Mouse (Mus musculus) embryonic facial prominence, embryonic 15.5 days (tissue): ENCODE data around the gene Tbc1d23. TPM values are rescaled to one million over a fixed set of nuclear protein-coding genes. Genes with fewer than 3 reads are reported as not detected.

ENCODE experiments used
- ATAC-seq: fragments of 200-750 bp; cut with Nextera tagmentation; 2 replicates; pipeline ENCODE4 v1.8.0; 2017; ENCODE audit warnings: low read depth, moderate TSS enrichment; ENCODE audit not compliant: insufficient number of reproducible peaks, low FRiP score, low TSS enrichment
- H3K27ac ChIP-seq: fragments of 300-500 bp; sonication (generic); replicated peaks from 2 replicates; pipeline ENCODE4 v1.5.1; 2015; ENCODE audit warnings: mild to moderate bottlenecking, inconsistent platforms
- H3K27me3 ChIP-seq: fragments of 300-500 bp; sonication (generic); 2 replicates; pipeline ENCODE4 v1.6.1; 2015; ENCODE audit warnings: inconsistent platforms
- H3K36me3 ChIP-seq: fragments of 300-500 bp; sonication (generic); 2 replicates; pipeline ENCODE4 v1.6.1; 2015; ENCODE audit warnings: mild to moderate bottlenecking, inconsistent platforms
- H3K4me1 ChIP-seq: fragments of 300-500 bp; sonication (generic); 2 replicates; pipeline ENCODE4 v1.6.1; 2015; ENCODE audit warnings: inconsistent platforms
- H3K4me2 ChIP-seq: fragments of 300-500 bp; sonication (generic); replicated peaks from 2 replicates; pipeline ENCODE4 v1.6.1; 2015; ENCODE audit warnings: mild to moderate bottlenecking, inconsistent platforms
- H3K4me3 ChIP-seq: fragments of 300-500 bp; sonication (generic); replicated peaks from 2 replicates; pipeline ENCODE4 v1.5.1; 2015; ENCODE audit warnings: mild to moderate bottlenecking, inconsistent platforms
- H3K9ac ChIP-seq: fragments of 300-500 bp; sonication (generic); 2 replicates; pipeline ENCODE4 v1.6.1; 2015; ENCODE audit warnings: inconsistent platforms
- H3K9me3 ChIP-seq: fragments of 300-500 bp; sonication (generic); replicated peaks from 2 replicates; pipeline ENCODE4 v1.6.1; 2016; ENCODE audit warnings: inconsistent platforms
- WGBS: fragments of 180-500 bp; shearing (Covaris S2); methylation state at CpG from one replicate; pipeline ENCODE4 v1.1.7; 2015; 5-methylcytosine and 5-hydroxymethylcytosine counted together
- polyA plus RNA-seq: library from polyadenylated mRNA; unstranded; fragments of >200 nt; fragmentation: Nextera tagmentation; extraction: Ambion mirVana; gene quantifications from 2 replicates; pipeline ENCODE4 v1.2.1, GENCODE M21; 2015

The Tbc1d23 gene
- 27.7 and 33.9 TPM in 2 replicates for polyA plus RNA-seq

DNA sequence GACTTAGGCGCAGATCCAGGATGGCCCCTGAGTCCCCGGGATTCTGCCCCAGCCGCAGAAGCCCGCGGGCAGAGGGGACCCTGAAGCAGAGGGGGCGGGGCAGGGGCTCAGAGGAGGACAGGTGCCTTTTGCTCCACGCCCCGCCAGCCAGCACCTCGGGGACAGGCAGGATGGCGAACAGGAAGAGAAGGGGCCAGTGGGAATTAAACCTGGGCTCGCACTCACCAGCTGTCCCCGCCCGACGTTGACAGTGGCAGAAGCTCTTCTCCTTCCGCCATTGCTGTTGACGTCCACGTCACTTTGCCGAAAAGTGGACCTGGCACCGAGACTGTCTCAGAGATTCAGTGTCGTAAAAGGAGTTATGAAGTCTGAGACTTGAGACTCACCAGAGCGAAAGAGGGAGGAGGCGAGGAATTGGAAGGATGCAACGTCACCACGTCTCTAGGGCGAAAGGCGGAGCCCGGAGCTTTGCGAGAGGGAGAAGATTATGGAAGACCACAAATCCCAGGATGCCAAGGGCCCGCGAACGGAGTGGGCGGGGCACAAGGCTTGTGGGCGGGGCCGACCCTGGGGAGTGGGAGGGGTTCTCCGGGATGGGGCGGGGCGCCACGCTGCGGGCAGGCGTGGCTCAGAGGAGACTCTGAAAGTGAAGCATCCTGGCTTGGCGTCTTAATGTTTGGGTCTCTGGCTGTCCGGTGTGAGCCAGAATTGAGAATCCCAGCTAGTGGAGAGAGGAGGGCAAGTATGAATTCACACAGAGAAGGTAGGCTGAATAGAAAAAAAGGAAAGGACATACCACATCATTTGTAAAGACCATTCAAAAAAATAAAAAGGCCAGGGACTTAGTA is at the start of gene Tbc1d23:
TSS of gene Tbc1d23 (minus strand) at position 416 of the 848 bp plus-strand sequence.
- 1% methylated on average over 42 of the region's 42 CpGs for WGBS
- peak within 1 kb of the TSS; percentile 88 for H3K27ac ChIP-seq

GRCm38 (mm10) chr16:57280221-57281217 is 49.2 kb upstream of the Tbc1d23 start:
- Histone ChIP-seq H3K4me2 (no peak overlapping the region), H3K4me1 (no peaks in the 10 kb centered on the region), H3K27me3 (no peaks in the 10 kb centered on the region), H3K9me3 (no peaks in the 10 kb centered on the region), H3K36me3 (no peaks in the 10 kb centered on the region), H3K27ac (no peak overlapping the region), H3K4me3 (no peak overlapping the region), H3K9ac (no peak overlapping the region)
- WGBS, result 91% methylated on average over 31 of the region's 31 CpGs
- no peak for ATAC-seq

More for the DNA sequence above, at the start of gene Tbc1d23:
- Histone ChIP-seq H3K36me3 (no peaks in the 10 kb centered on the region), H3K9ac (peak within 1 kb of the TSS; percentile 77), H3K9me3 (no peaks in the 10 kb centered on the region), H3K4me2 (peak within 1 kb of the TSS; percentile 60), H3K4me1 (peaks cover 8% of the 10 kb centered on the region), H3K27me3 (no peaks in the 10 kb centered on the region), H3K4me3 (peak within 1 kb of the TSS; percentile 94)
- peak; percentile 99 for ATAC-seq

- Histone ChIP-seq H3K9ac (no peak overlapping the region), H3K4me2 (no peak overlapping the region), H3K4me3 (no peak overlapping the region), H3K9me3 (no peaks in the 10 kb centered on the region), H3K27ac (no peak overlapping the region), H3K27me3 (no peaks in the 10 kb centered on the region), H3K4me1 (no peaks in the 10 kb centered on the region), H3K36me3 (no peaks in the 10 kb centered on the region)
- ATAC-seq, result no peak
- WGBS, result 83% methylated on average over 12 of the region's 12 CpGs
Measured at GRCm38 (mm10) chr16:57278976-57279626, 47.8 kb upstream of the Tbc1d23 start.

GRCm38 (mm10) chr16:57269751-57270150 is 38.4 kb upstream of the Tbc1d23 start:
- no peaks in the 10 kb centered on the region for H3K9me3 ChIP-seq
- WGBS, result 92% methylated on average over 13 of the region's 13 CpGs
- H3K4me2 ChIP-seq, result no peak overlapping the region
- H3K27ac ChIP-seq, result no peak overlapping the region
- no peak for ATAC-seq
- H3K9ac ChIP-seq, result no peak overlapping the region
- no peaks in the 10 kb centered on the region for H3K36me3 ChIP-seq
- H3K27me3 ChIP-seq, result no peaks in the 10 kb centered on the region
- no peak overlapping the region for H3K4me3 ChIP-seq
- peaks cover 17% of the 10 kb centered on the region for H3K4me1 ChIP-seq

- Histone ChIP-seq H3K27me3 (no peaks in the 10 kb centered on the region), H3K4me3 (no peak overlapping the region), H3K4me1 (peaks cover 17% of the 10 kb centered on the region), H3K9me3 (no peaks in the 10 kb centered on the region), H3K36me3 (no peaks in the 10 kb centered on the region), H3K27ac (peak overlapping the region; percentile 60), H3K9ac (no peak overlapping the region), H3K4me2 (no peak overlapping the region)
- no peak for ATAC-seq
- WGBS, result 56% methylated on average over 14 of the region's 14 CpGs
Measured at GRCm38 (mm10) chr16:57268058-57268841, 36.9 kb upstream of the Tbc1d23 start.

DNA sequence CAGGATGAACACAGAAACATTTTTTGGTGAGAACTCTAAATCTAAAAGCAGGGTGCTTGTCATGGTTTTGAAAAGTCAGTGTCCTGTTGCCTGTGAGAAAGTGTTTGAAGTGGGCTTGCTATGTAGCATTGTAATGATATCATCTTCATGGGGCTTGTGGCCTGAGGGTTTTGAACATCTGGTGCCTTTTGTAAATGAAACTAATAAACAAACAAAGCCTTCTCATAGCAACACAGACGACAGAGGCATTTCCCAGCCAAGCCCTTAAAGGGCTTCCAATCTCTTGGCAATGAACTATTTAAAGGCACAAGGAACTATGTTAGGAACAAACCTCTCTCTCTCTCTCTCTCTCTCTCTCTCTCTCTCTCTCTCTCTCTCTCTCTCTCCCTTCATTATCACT is 35.8 kb upstream of the Tbc1d23 start:
- ATAC-seq, result no peak
- no peaks in the 10 kb centered on the region for H3K36me3 ChIP-seq
- no peaks in the 10 kb centered on the region for H3K27me3 ChIP-seq
- no peak overlapping the region for H3K9ac ChIP-seq
- no peak overlapping the region for H3K4me2 ChIP-seq
- 0 out of 2 replicates have a peak overlapping the region, but pooled peaks have one; percentile 17 for H3K27ac ChIP-seq
- no peak overlapping the region for H3K4me3 ChIP-seq
- H3K4me1 ChIP-seq, result peaks cover 17% of the 10 kb centered on the region
- no peaks in the 10 kb centered on the region for H3K9me3 ChIP-seq
- WGBS, result 0% methylated on average over 1 of the region's 1 CpGs

DNA sequence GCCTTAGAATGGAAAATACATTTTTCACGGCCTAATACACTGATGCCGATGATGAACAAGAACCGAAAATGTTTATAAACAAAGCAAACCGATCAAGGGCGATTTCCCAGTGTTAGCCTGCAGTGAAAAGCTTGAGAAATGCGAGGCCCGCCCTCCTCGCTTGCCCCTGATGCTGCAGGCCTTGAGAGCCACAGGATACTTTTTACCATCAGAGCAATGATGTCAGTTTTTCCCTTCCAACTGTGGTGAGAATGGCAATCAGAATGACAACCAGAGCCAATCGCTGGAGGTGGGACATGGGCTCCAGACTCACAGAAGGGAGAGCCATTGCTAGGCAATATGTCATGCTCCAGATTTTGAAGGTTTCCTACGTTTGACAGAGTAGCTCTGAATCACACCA is 28.8 kb upstream of the Tbc1d23 start:
- Histone ChIP-seq H3K9ac (no peak overlapping the region), H3K4me1 (no peaks in the 10 kb centered on the region), H3K4me3 (no peak overlapping the region), H3K27ac (no peak overlapping the region), H3K36me3 (no peaks in the 10 kb centered on the region), H3K4me2 (no peak overlapping the region), H3K27me3 (no peaks in the 10 kb centered on the region), H3K9me3 (no peaks in the 10 kb centered on the region)
- 85% methylated on average over 10 of the region's 10 CpGs for WGBS
- no peak for ATAC-seq

DNA sequence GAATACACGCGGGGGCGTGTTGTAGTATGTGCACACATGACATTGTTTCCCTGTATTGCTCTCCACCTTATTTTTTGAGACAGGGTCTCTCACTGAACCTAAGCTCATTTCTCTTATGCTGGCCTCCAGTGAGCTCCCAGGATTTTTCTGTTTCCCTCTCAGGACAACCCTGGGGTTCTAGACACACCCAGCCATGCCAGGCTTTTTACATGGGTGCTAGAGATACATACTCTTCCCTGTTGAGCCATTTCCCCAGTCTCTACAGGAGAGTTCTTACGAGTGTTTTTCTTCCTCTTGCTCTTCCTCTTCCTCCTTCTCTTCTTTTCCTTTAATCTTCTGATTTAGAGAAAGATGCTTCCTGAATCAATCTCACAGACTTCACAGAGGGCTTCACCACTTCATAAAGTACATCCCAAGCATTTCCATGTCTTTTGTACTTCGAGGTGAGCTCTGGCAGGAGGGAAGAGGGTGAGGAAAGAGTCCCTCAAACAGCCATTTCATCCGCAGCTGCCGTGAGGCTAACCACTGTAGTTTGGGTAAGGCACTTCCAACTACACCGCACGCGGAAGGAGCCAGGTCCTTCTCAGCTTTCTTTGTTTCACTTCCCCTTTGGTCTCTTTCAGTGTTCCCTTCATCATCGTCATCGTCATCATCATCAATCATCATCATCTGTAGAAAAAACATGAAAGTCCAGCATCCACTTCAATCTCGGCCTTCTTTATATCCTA is 28.2 kb upstream of the Tbc1d23 start:
- Histone ChIP-seq H3K9ac (no peak overlapping the region), H3K4me3 (no peak overlapping the region), H3K27me3 (no peaks in the 10 kb centered on the region), H3K4me2 (no peak overlapping the region), H3K4me1 (no peaks in the 10 kb centered on the region), H3K36me3 (no peaks in the 10 kb centered on the region), H3K9me3 (no peaks in the 10 kb centered on the region), H3K27ac (no peak overlapping the region)
- WGBS, result 87% methylated on average over 13 of the region's 13 CpGs
- no peak for ATAC-seq

DNA sequence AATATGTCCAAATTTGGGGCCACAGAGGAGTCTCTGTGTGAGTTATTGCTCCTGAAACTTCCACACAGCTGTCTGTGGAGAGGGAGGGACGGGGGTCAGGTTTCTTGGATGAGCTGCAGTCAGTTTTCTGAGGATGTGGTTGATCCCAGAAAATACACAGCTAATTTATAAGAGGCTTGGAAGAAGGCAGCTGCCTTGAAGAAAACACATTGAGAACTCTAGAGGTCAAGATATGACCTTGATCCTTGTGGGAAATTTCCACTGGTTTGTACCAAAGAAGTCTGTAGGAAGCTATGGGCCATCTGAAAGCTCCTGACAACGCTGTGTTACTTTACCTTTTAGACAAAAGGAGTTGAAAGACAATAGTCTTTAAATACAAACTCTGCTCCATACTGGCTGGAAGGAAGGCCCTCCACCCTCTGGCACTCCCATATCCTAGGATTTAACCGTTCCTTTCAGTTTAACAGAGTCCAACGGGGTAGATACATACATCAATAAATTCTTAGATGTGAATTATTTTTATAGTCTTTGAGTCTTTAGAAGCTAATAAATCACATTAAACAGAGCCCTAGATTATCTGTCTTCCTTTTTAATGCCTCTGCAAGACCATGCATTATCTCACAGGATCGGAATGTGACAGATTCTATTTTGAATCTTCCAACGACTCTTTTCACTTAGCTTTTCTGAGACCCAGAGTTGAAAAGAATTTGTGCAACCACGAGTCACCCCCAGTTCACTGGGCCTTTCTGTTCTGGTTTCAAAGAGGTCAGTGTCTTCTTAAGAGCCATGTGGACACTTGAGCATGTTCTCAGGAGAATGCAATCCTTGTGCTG is 20.5 kb upstream of the Tbc1d23 start:
- Histone ChIP-seq H3K9me3 (no peaks in the 10 kb centered on the region), H3K4me3 (no peak overlapping the region), H3K4me1 (no peaks in the 10 kb centered on the region), H3K4me2 (no peak overlapping the region), H3K9ac (no peak overlapping the region), H3K27me3 (no peaks in the 10 kb centered on the region), H3K27ac (0 out of 2 replicates have a peak overlapping the region, but pooled peaks have one; percentile 35), H3K36me3 (no peaks in the 10 kb centered on the region)
- ATAC-seq, result no peak
- WGBS, result 46% methylated on average over 7 of the region's 7 CpGs
